Mouse (Mus musculus): ENCODE data around the gene Gm17521. TPM values are rescaled to one million over a fixed set of nuclear protein-coding genes. Genes with fewer than 3 reads are reported as not detected.
"Not testable (repeated sequence)": the region's sequence is repeated elsewhere in the genome, so short reads cannot be mapped to it uniquely, and the experiment has no call there.

Gm17521 gene
- polyA plus RNA-seq (2011; ENCODE audit: insufficient read length, low read depth, missing spikeins) = not detected in 2 replicates

DNA sequence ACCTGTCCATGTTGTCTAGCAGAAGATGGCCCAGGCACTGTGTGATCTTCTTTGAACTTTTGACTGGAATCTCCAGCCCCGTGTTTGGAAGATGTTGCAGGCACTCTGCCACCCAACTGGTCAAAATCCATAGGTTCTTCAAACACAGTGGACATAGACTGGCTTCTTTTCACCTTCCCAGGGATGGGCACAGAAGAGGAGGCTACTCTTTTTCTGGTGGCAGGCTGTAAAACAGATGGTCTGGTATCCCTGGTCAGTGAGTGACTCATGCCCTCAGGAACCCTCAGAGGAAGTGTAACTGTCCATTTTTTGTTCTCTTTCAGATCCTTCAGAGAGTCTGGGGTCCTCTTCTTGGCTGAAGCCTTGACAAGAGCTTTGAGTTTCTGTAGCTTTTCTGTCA lies at the start of gene Gm17521:
TSS of gene Gm17521 (minus strand) at position 101 of the 400 bp plus-strand sequence.
- not testable (repeated sequence) for H3K4me1 ChIP-seq (ENCODE audit: control insufficient read depth, insufficient read depth, low read length); H3K27ac ChIP-seq (ENCODE audit: insufficient read depth, low read length); H3K4me3 ChIP-seq (ENCODE audit: insufficient read depth, low read length)

DNA sequence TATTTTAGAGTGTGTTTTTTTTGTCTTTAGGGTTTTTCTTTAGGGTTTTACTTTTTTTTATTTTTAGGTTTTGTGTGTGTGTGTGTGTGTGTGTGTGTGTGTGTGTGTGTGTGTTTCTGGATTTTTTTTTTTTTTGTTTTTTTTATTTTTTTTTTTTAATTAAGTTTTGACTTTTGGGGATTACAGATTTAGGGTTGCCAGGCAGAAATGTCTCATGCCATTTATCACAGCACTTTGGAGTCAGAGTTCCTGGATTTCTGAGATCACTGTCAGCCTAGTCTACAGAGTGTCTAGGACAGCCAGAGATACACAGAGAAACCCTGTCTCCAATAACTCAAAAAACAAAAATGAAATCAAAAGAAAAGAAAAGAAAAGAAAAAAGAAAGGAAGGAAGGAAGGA lies 14.5 kb upstream of the Gm17521 start:
- no peak overlapping the region for H3K4me3 ChIP-seq (ENCODE audit: insufficient read depth, low read length)
- H3K4me1 ChIP-seq (ENCODE audit: control insufficient read depth, insufficient read depth, low read length) = no peaks in the 10 kb centered on the region
- TF ChIP-seq CTCF (IDR thresholded peaks at IDR 0.05; ENCODE audit: borderline replicate concordance, insufficient read depth, low read length) = no peak
- TF ChIP-seq POLR2A (IDR thresholded peaks at IDR 0.05; ENCODE audit: low read depth, low read length) = no peak
- H3K27ac ChIP-seq (ENCODE audit: insufficient read depth, low read length) = no peak overlapping the region

DNA sequence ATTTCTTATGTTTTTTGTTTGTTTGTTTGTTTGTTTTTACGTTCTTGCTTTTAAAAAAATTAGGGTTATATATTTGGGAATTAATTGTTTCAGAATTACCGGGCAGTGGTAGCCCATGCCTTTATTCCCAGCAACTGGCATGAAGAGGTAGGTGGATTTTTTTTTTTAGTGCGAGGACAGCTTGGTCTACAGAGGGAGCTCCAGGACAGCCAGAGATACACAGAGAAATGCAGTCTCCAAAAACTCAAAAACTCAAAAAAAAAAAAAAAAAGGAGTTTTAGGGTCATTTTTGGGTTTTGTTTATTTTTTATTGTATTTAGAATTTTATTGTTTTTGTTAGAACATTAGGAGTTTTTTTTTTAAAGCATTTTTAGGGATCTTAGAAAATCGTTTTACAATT lies 14.0 kb upstream of the Gm17521 start:
- H3K4me1 ChIP-seq (ENCODE audit: control insufficient read depth, insufficient read depth, low read length) = no peaks in the 10 kb centered on the region
- no peak overlapping the region for H3K27ac ChIP-seq (ENCODE audit: insufficient read depth, low read length)
- TF ChIP-seq POLR2A (IDR thresholded peaks at IDR 0.05; ENCODE audit: low read depth, low read length) (no peak), CTCF (IDR thresholded peaks at IDR 0.05; ENCODE audit: borderline replicate concordance, insufficient read depth, low read length) (no peak)
- no peak overlapping the region for H3K4me3 ChIP-seq (ENCODE audit: insufficient read depth, low read length)

Other genes starting within 250 kb of the Gm17521 start
- 6.0 and 6.8 TPM in 2 replicates for gene Cldn34c1, start 73.8 kb upstream of the Gm17521 start, polyA plus RNA-seq (2011; ENCODE audit: insufficient read length, low read depth, missing spikeins)
- gene Srsx, start 192.8 kb upstream of the Gm17521 start, polyA plus RNA-seq (2011; ENCODE audit: insufficient read length, low read depth, missing spikeins) = not detected in 2 replicates
- not detected in 2 replicates for gene Gm17577, start 217.2 kb upstream of the Gm17521 start, polyA plus RNA-seq (2011; ENCODE audit: insufficient read length, low read depth, missing spikeins)